Mouse (Mus musculus) bone marrow macrophage, adult 2 months (primary cell): ENCODE data around the gene BC067074.

ENCODE experiments used
- CTCF ChIP-seq: IDR thresholded peaks from 2 replicates; pipeline ENCODE4 v1.5.1; 2012; ENCODE audit warnings: low read depth, mild to moderate bottlenecking, low read length, moderate library complexity
- POLR2A ChIP-seq: IDR thresholded peaks from 2 replicates; pipeline ENCODE4 v1.6.1; 2012; ENCODE audit warnings: mild to moderate bottlenecking, low read depth, low read length, borderline replicate concordance

GRCm38 (mm10) chr13:113289760-113290159 lies 3.2 kb upstream of the BC067074 start:
- TF ChIP-seq CTCF (no peak), POLR2A (no peak)
